Mouse (Mus musculus) left cerebral cortex, adult 9 months (tissue): ENCODE data around the gene Ypel3.
A peak's percentile ranks its signal among the peaks of the same experiment; 100 is the strongest.

Experiments used
- DNase-seq, 2 experiments: peaks; one replicate each; pipeline ENCODE4 v3.0.0; 2022; ENCODE audit warnings: low spot score in 2 of 2

Ypel3 gene

GRCm38 (mm10) chr7:126815726-126816222, 39.0 kb downstream of the Ypel3 start:
- no peak for DNase-seq

- DNase-seq = no peak
These were observed 39.7 kb downstream of the Ypel3 start for GRCm38 (mm10) chr7:126816494-126816893.

- DNase-seq = no peak
These were observed 40.8 kb downstream of the Ypel3 start for GRCm38 (mm10) chr7:126817595-126817994.

GRCm38 (mm10) chr7:126818818-126819217, 42.1 kb downstream of the Ypel3 start:
- DNase-seq = no peak

GRCm38 (mm10) chr7:126821835-126822511, 45.2 kb downstream of the Ypel3 start:
- DNase-seq = peak in 1 of 2 experiments; percentile 86

GRCm38 (mm10) chr7:126822741-126823140, 46.0 kb downstream of the Ypel3 start:
- DNase-seq = no peak

GRCm38 (mm10) chr7:126823202-126823711, 46.5 kb downstream of the Ypel3 start:
- DNase-seq = peak in 1 of 2 experiments; percentile 38

GRCm38 (mm10) chr7:126823940-126824339, 47.2 kb downstream of the Ypel3 start:
- no peak for DNase-seq

GRCm38 (mm10) chr7:126825403-126825802, 48.6 kb downstream of the Ypel3 start:
- no peak for DNase-seq

- DNase-seq = no peak
These were observed 49.2 kb downstream of the Ypel3 start for GRCm38 (mm10) chr7:126825952-126826351.
